In the genomic region with DNA sequence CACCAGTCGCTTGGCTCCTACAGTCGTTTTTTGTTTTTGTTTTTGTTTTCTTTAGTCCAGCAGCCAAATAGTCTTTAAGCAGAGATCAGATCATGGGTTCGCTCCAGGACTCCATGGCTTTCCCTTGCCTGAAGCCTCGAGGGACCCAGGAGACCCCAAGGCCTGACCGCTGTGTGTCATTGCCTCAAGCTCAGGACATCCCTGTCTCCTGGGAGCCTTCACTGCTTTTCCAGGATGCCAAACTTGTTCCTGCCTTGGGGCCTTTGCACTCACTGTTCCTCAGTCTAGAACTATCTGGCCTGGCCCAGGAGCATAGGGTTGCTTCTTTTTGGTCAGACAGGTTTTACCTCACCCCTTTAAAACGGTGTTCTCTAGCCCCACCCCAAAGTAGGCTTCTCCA, we compare ENCODE assay signal across 32 mouse cellular contexts. TPM values are rescaled to one million over a fixed set of nuclear protein-coding genes. Genes with fewer than 3 reads are reported as not detected.
"Had no signal": no experiment of that assay in that cellular context is flagged by ENCODE, and none has a peak within 500 bp of the region (broad histone marks: within the 10 kb centered on the region; RNA-seq: fewer than 3 reads in every experiment).

No protein-coding gene starts in this region.

- H3K9me3 ChIP-seq: heart, embryonic 10.5 days; heart, embryonic 12.5 days; heart, embryonic 13.5 days; heart, embryonic 15.5 days; hindbrain, embryonic 10.5 days; hindbrain, embryonic 12.5 days; hindbrain, embryonic 13.5 days; hindbrain, embryonic 15.5 days; intestine, embryonic 15.5 days; kidney, embryonic 15.5 days had no signal

- H3K9ac ChIP-seq: heart, embryonic 12.5 days; heart, embryonic 15.5 days; hindbrain, embryonic 12.5 days; hindbrain, embryonic 13.5 days; hindbrain, embryonic 14.5 days; hindbrain, embryonic 15.5 days; intestine, embryonic 15.5 days; kidney, embryonic 15.5 days had no signal

- H3K4me3 ChIP-seq: heart, embryonic 10.5 days; heart, embryonic 12.5 days; heart, embryonic 13.5 days; heart, embryonic 15.5 days; hindbrain, embryonic 10.5 days; hindbrain, embryonic 12.5 days; hindbrain, embryonic 13.5 days; hindbrain, embryonic 15.5 days; intestine, embryonic 15.5 days; kidney, embryonic 15.5 days; layer of hippocampus, adult 2 months; left cerebral cortex, adult 2 months had no signal

- H3K36me3 ChIP-seq: heart, embryonic 10.5 days; heart, embryonic 12.5 days; heart, embryonic 13.5 days; heart, embryonic 15.5 days; hindbrain, embryonic 10.5 days; hindbrain, embryonic 12.5 days; hindbrain, embryonic 13.5 days; hindbrain, embryonic 15.5 days; intestine, embryonic 15.5 days; kidney, embryonic 15.5 days had no signal

- H3K27ac ChIP-seq: heart, embryonic 13.5 days; heart, embryonic 15.5 days; hindbrain, embryonic 10.5 days; hindbrain, embryonic 12.5 days; hindbrain, embryonic 13.5 days; hindbrain, embryonic 14.5 days; hindbrain, embryonic 15.5 days; hindbrain, postnatal 0 days; intestine, embryonic 15.5 days; kidney, embryonic 15.5 days; kidney, postnatal 0 days; layer of hippocampus, adult 2 months; left cerebral cortex, adult 2 months had no signal

- DNase-seq: heart, postnatal 10 days; heart, postnatal 14 days; heart, postnatal 36 days; heart, postnatal 4 days; kidney, adult 18-20 months; kidney, adult 9 months; kidney, postnatal 4 days; layer of hippocampus, adult 9-11 months; layer of hippocampus, postnatal 36 days had no signal

- H3K4me2 ChIP-seq: heart, embryonic 11.5 days; heart, embryonic 12.5 days; heart, embryonic 13.5 days; heart, embryonic 15.5 days; hindbrain, embryonic 12.5 days; hindbrain, embryonic 13.5 days; hindbrain, embryonic 14.5 days; hindbrain, embryonic 15.5 days; intestine, embryonic 15.5 days; kidney, embryonic 15.5 days had no signal

- ATAC-seq: hindbrain, embryonic 16.5 days; hindbrain, postnatal 0 days; inflammation-experienced regulatory T-cells, adult 6 months; intestine, embryonic 15.5 days; intestine, embryonic 16.5 days; intestine, postnatal 0 days had no signal

- H3K27me3 ChIP-seq: heart, embryonic 12.5 days; heart, embryonic 15.5 days; intestine, embryonic 15.5 days had no signal

- H3K4me1 ChIP-seq: hindbrain, embryonic 15.5 days had no signal

RNA-seq across cellular contexts. Expression of a gene that starts 20.4 kb away (rescaled TPM):
- polyA plus RNA-seq: heart, postnatal 0 days; inflammation-experienced regulatory T-cells, adult 6 months; intestine, embryonic 14.5 days; intestine, embryonic 15.5 days; intestine, postnatal 0 days; large intestine, adult 2 months had no signal

RNA-seq across cellular contexts. Expression of a gene that starts 23.0 kb away (rescaled TPM):
- polyA plus RNA-seq: hindbrain, embryonic 14.5 days; hindbrain, embryonic 15.5 days; hindbrain, postnatal 0 days; inflammation-experienced regulatory T-cells, adult 6 months; intestine, embryonic 14.5 days had no signal
